Mouse (Mus musculus): ENCODE measurements around the gene Mapk14.

- TF ChIP-seq POLR2A (IDR thresholded peaks at IDR 0.05; ENCODE audit: low read depth, low read length) = no peak
- TF ChIP-seq CTCF (conservative IDR thresholded peaks at IDR 0.05; ENCODE audit: insufficient read depth, insufficient read length, low read depth, low read length) = no peak
Observed at GRCm38 (mm10) chr17:28779735-28780134, 88.6 kb downstream of the Mapk14 start.

Measured in kidney, adult 2 months (tissue).